Mouse (Mus musculus) myocyte (in vitro differentiated cells): ENCODE measurements around the gene Sptlc2.

Source experiments
- CEBPB ChIP-seq: IDR thresholded peaks from 2 replicates; pipeline ENCODE4 v1.6.1; 2011; ENCODE audit warnings: mild to moderate bottlenecking, moderate library complexity; ENCODE audit not compliant: poor library complexity, insufficient read depth, severe bottlenecking
- E2F4 ChIP-seq: IDR thresholded peaks from one replicate; pipeline ENCODE4 v1.6.1; 2011; ENCODE audit warnings: mild to moderate bottlenecking, control low read depth, moderate library complexity; ENCODE audit not compliant: insufficient read depth
- MAX ChIP-seq: IDR thresholded peaks from one replicate; pipeline ENCODE4 v1.6.1; 2011; ENCODE audit warnings: low read depth, mild to moderate bottlenecking, control low read depth
- MYOG ChIP-seq, 3 experiments: IDR thresholded peaks; one replicate each; pipeline ENCODE4 v1.6.1; 2011; ENCODE audit warnings: control low read depth in 2 of 3, low read depth in 2 of 3, mild to moderate bottlenecking in 2 of 3; ENCODE audit not compliant: insufficient read length in 2 of 3, control insufficient read depth in 1 of 3, insufficient read depth in 1 of 3
- POLR2A ChIP-seq: IDR thresholded peaks from one replicate; pipeline ENCODE4 v1.6.1; 2011; ENCODE audit warnings: low read depth, mild to moderate bottlenecking, control low read depth, moderate library complexity; ENCODE audit not compliant: insufficient read length
- REST ChIP-seq: IDR thresholded peaks from one replicate; pipeline ENCODE4 v1.6.1; 2011; ENCODE audit warnings: mild to moderate bottlenecking, control low read depth, moderate library complexity; ENCODE audit not compliant: insufficient read depth, insufficient read length
- SRF ChIP-seq: IDR thresholded peaks from one replicate; pipeline ENCODE4 v1.6.1; 2011; ENCODE audit warnings: low read depth; ENCODE audit not compliant: control insufficient read depth, insufficient read length
- TCF12 ChIP-seq: IDR thresholded peaks from one replicate; pipeline ENCODE4 v1.6.1; 2011; ENCODE audit warnings: mild to moderate bottlenecking, control low read depth; ENCODE audit not compliant: poor library complexity, insufficient read depth, severe bottlenecking
- USF1 ChIP-seq: IDR thresholded peaks from one replicate; pipeline ENCODE4 v1.6.1; 2011; ENCODE audit warnings: low read depth, mild to moderate bottlenecking, control low read depth, moderate library complexity

DNA sequence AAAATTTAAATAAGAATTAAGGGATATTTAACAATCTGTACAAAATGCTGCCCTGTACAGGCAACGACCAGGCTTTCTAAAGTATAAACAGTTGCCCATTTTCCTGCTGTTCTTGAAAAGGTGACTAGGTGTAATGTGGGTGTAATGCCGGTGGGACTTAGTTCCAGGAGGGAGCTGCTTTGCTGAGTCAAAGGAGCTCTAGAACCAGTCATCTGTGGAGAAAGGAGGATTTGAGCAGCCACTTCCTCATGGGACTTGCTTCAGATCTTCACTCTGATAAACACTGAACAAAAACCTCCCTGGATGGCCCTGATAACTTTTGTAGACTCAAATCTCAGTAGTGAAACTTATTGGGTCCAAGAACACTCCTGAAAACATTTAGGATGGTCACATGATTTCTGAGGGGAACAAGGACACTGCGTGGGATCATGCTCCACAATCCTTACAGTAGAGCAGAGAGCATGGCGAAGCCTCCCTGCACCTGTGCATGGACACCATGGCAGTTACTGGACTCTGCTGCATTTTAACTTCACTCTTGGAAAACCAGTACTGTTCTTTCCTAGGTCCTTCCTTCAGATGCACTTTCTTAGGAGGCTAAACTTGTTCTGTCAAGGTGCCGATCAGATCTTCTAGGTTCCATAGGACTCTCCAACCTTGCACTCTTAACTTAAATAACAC is 38.3 kb upstream of the Sptlc2 start:
- TF ChIP-seq USF1 (no peak), POLR2A (no peak), CEBPB (no peak), E2F4 (no peak), MAX (no peak), MYOG (IDR thresholded peaks at IDR 0.05; ENCODE audit: control insufficient read depth in 1 of 3, insufficient read depth in 1 of 3, insufficient read length in 2 of 3, low read depth in 2 of 3) (no peak), REST (no peak), TCF12 (no peak), SRF (no peak)
